Mouse (Mus musculus): ENCODE data around the gene Lrrc8b.

- TF ChIP-seq CTCF (IDR thresholded peaks at IDR 0.05; ENCODE audit: low read depth) (peak; percentile 44), EP300 (optimal IDR thresholded peaks at IDR 0.05) (no peak)
Measured at GRCm38 (mm10) chr5:105415198-105415791, at the start of gene Lrrc8b.

All from stomach, postnatal 0 days (tissue).